Mouse (Mus musculus) MEL (cell line): ENCODE results near the gene Pxt1. TPM values are rescaled to one million over a fixed set of nuclear protein-coding genes. Genes with fewer than 3 reads are reported as not detected.

Experiments
- DNase-seq: peaks from one replicate; pipeline ENCODE4 v3.0.0; 2011; ENCODE audit warnings: low read depth, low spot score
- H3K27ac ChIP-seq: 2 replicates; pipeline ENCODE4 v1.5.1; 2012; ENCODE audit warnings: low read depth, mild to moderate bottlenecking, control low read depth, low read length, moderate library complexity; ENCODE audit not compliant: control insufficient read depth
- H3K27me3 ChIP-seq, 2 experiments: fragments of 150-350 bp in 1 of 2; sonication (generic) in 1 of 2; 2 replicates each; pipeline ENCODE4 v1.6.1; 2012; ENCODE audit warnings: low read length in 2 of 2, mild to moderate bottlenecking in 2 of 2, improper control_type of control experiment in 1 of 2, moderate library complexity in 1 of 2; ENCODE audit not compliant: insufficient read depth in 2 of 2, control insufficient read depth in 1 of 2
- H3K36me3 ChIP-seq, 2 experiments: 2 replicates each; pipeline ENCODE4 v1.6.1; 2012 to 2014; ENCODE audit warnings: low read length in 2 of 2, improper control_type of control experiment in 1 of 2, inconsistent platforms in 1 of 2, mild to moderate bottlenecking in 1 of 2; ENCODE audit not compliant: insufficient read depth in 2 of 2, control insufficient read depth in 1 of 2
- H3K4me1 ChIP-seq, 2 experiments: fragments of 150-350 bp in 1 of 2; sonication (generic) in 1 of 2; 2 replicates each; pipeline ENCODE4 v1.6.1; 2012; ENCODE audit warnings: low read length in 2 of 2, improper control_type of control experiment in 1 of 2, mild to moderate bottlenecking in 1 of 2; ENCODE audit not compliant: insufficient read depth in 2 of 2, control insufficient read depth in 1 of 2
- H3K4me3 ChIP-seq, 2 experiments: fragments of 150-350 bp in 1 of 2; sonication (generic) in 1 of 2; 2 replicates each; pipeline ENCODE4 v1.5.1; 2012; ENCODE audit warnings: low read depth in 2 of 2, low read length in 2 of 2, mild to moderate bottlenecking in 2 of 2, moderate library complexity in 2 of 2, control low read depth in 1 of 2, improper control_type of control experiment in 1 of 2; ENCODE audit not compliant: control insufficient read depth in 1 of 2, insufficient read depth in 1 of 2
- H3K79me2 ChIP-seq: 2 replicates; pipeline ENCODE4 v1.6.1; 2012; ENCODE audit warnings: mild to moderate bottlenecking, low read length, moderate library complexity; ENCODE audit not compliant: control insufficient read depth, poor library complexity, insufficient read depth
- H3K9ac ChIP-seq: 2 replicates; pipeline ENCODE4 v1.6.1; 2012; ENCODE audit warnings: low read depth, mild to moderate bottlenecking, control low read depth, low read length, moderate library complexity; ENCODE audit not compliant: control insufficient read depth, poor library complexity, severe bottlenecking
- H3K9me3 ChIP-seq: fragments of 150-350 bp; sonication (generic); replicated peaks from 2 replicates; pipeline ENCODE4 v1.6.1; 2012; ENCODE audit warnings: mild to moderate bottlenecking, low read length, improper control_type of control experiment, moderate library complexity; ENCODE audit not compliant: insufficient read depth
- CHD1 ChIP-seq: IDR thresholded peaks from 2 replicates; pipeline ENCODE4 v1.6.1; 2012; ENCODE audit warnings: low read depth, mild to moderate bottlenecking, inconsistent platforms, low read length, improper control_type of control experiment
- CHD2 ChIP-seq: IDR thresholded peaks from 2 replicates; pipeline ENCODE4 v1.6.1; 2011; ENCODE audit warnings: low read length, improper control_type of control experiment
- CTCF ChIP-seq, 3 experiments: IDR thresholded peaks in 2 of 3; conservative IDR thresholded peaks in 1 of 3; 2 replicates each; pipeline ENCODE4 v1.5.1; 2011 to 2012; ENCODE audit warnings: low read length in 3 of 3, low read depth in 2 of 3, mild to moderate bottlenecking in 2 of 3, improper control_type of control experiment in 1 of 3, inconsistent platforms in 1 of 3, mixed read lengths in 1 of 3, moderate library complexity in 1 of 3; ENCODE audit not compliant: control insufficient read depth in 1 of 3, insufficient read depth in 1 of 3, poor library complexity in 1 of 3, severe bottlenecking in 1 of 3
- EP300 ChIP-seq, 2 experiments: IDR thresholded peaks; 2 replicates each; pipeline ENCODE4 v1.6.1; 2011; ENCODE audit warnings: improper control_type of control experiment in 2 of 2, low read length in 2 of 2, low read depth in 1 of 2, mild to moderate bottlenecking in 1 of 2
- ETS1 ChIP-seq: IDR thresholded peaks from 2 replicates; pipeline ENCODE4 v1.6.1; 2012; ENCODE audit warnings: low read depth, mild to moderate bottlenecking, inconsistent platforms, low read length, improper control_type of control experiment, moderate library complexity
- GATA1 ChIP-seq: IDR thresholded peaks from 2 replicates; pipeline ENCODE4 v1.6.1; 2011; ENCODE audit warnings: low read depth, low read length, improper control_type of control experiment
- HCFC1 ChIP-seq: IDR thresholded peaks from 2 replicates; pipeline ENCODE4 v1.6.1; 2012; ENCODE audit warnings: low read depth, mild to moderate bottlenecking, inconsistent platforms, low read length, improper control_type of control experiment, moderate library complexity
- JUND ChIP-seq: IDR thresholded peaks from 2 replicates; pipeline ENCODE4 v1.6.1; 2011; ENCODE audit warnings: low read depth, mild to moderate bottlenecking, improper control_type of control experiment, low read length
- KAT2A ChIP-seq: conservative IDR thresholded peaks from 2 replicates; pipeline ENCODE4 v1.6.1; 2012; ENCODE audit warnings: low read depth, low read length, improper control_type of control experiment, inconsistent platforms
- MAX ChIP-seq: IDR thresholded peaks from 2 replicates; pipeline ENCODE4 v1.6.1; 2011; ENCODE audit warnings: low read length, improper control_type of control experiment
- MAZ ChIP-seq: IDR thresholded peaks from 2 replicates; pipeline ENCODE4 v1.6.1; 2012; ENCODE audit warnings: low read depth, mild to moderate bottlenecking, inconsistent platforms, low read length, improper control_type of control experiment
- MEF2A ChIP-seq: IDR thresholded peaks from 2 replicates; pipeline ENCODE4 v1.6.1; 2014; ENCODE audit warnings: low read depth, mild to moderate bottlenecking, inconsistent platforms, low read length, improper control_type of control experiment; ENCODE audit not compliant: poor library complexity, insufficient replicate concordance, severe bottlenecking; ENCODE audit errors: extremely low read depth
- MXI1 ChIP-seq: IDR thresholded peaks from 2 replicates; pipeline ENCODE4 v1.6.1; 2011; ENCODE audit warnings: mild to moderate bottlenecking, low read depth, low read length, improper control_type of control experiment
- MYB ChIP-seq: IDR thresholded peaks from 2 replicates; pipeline ENCODE4 v1.6.1; 2011; ENCODE audit warnings: mild to moderate bottlenecking, low read depth, low read length, improper control_type of control experiment
- MYC ChIP-seq: IDR thresholded peaks from 2 replicates; pipeline ENCODE4 v1.6.1; 2011; ENCODE audit warnings: low read depth, mild to moderate bottlenecking, low read length, improper control_type of control experiment, moderate library complexity
- NELFE ChIP-seq: IDR thresholded peaks from 2 replicates; pipeline ENCODE4 v1.6.1; 2011; ENCODE audit warnings: low read depth, low read length, improper control_type of control experiment
- NRF1 ChIP-seq: IDR thresholded peaks from 2 replicates; pipeline ENCODE4 v1.6.1; 2014; ENCODE audit warnings: low read depth, mild to moderate bottlenecking, inconsistent platforms, low read length, improper control_type of control experiment, moderate library complexity; ENCODE audit not compliant: poor library complexity, insufficient read depth, severe bottlenecking
- SMC3 ChIP-seq: IDR thresholded peaks from 2 replicates; pipeline ENCODE4 v1.6.1; 2011; ENCODE audit warnings: low read depth, low read length, improper control_type of control experiment
- TCF12 ChIP-seq: IDR thresholded peaks from 2 replicates; pipeline ENCODE4 v1.6.1; 2014; ENCODE audit warnings: low read depth, mild to moderate bottlenecking, inconsistent platforms, low read length, improper control_type of control experiment, moderate library complexity
- UBTF ChIP-seq: IDR thresholded peaks from 2 replicates; pipeline ENCODE4 v1.6.1; 2012; ENCODE audit warnings: low read depth, mild to moderate bottlenecking, inconsistent platforms, low read length, improper control_type of control experiment, moderate library complexity, borderline replicate concordance; ENCODE audit not compliant: insufficient read depth
- USF1 ChIP-seq: IDR thresholded peaks from 2 replicates; pipeline ENCODE4 v1.6.1; 2014; ENCODE audit warnings: low read depth, mild to moderate bottlenecking, inconsistent platforms, low read length, improper control_type of control experiment, moderate library complexity
- USF2 ChIP-seq, 2 experiments: IDR thresholded peaks; 2 replicates each; pipeline ENCODE4 v1.6.1; 2011 to 2012; ENCODE audit warnings: improper control_type of control experiment in 2 of 2, low read length in 2 of 2, borderline replicate concordance in 1 of 2, inconsistent platforms in 1 of 2, low read depth in 1 of 2, mild to moderate bottlenecking in 1 of 2; ENCODE audit not compliant: insufficient read depth in 1 of 2
- ZC3H11A ChIP-seq: IDR thresholded peaks from 2 replicates; pipeline ENCODE4 v1.6.1; 2012; ENCODE audit warnings: low read depth, mild to moderate bottlenecking, inconsistent platforms, low read length, improper control_type of control experiment
- ZMIZ1 ChIP-seq: IDR thresholded peaks from 2 replicates; pipeline ENCODE4 v1.6.1; 2012; ENCODE audit warnings: low read depth, mild to moderate bottlenecking, inconsistent platforms, low read length, improper control_type of control experiment, moderate library complexity
- polyA plus RNA-seq, 2 experiments: library from polyadenylated mRNA; stranded (reverse) in 1 of 2; unstranded in 1 of 2; fragments of >175 nt in 1 of 2; fragments of >200 nt in 1 of 2; gene quantifications; 2 replicates each; pipeline versions ENCODE4 v1.2.1 to v1.2.4; 2012; ENCODE audit warnings: low replicate concordance in 2 of 2, low read depth in 1 of 2; ENCODE audit not compliant: insufficient read length in 2 of 2, insufficient read depth in 1 of 2, missing spikeins in 1 of 2
- total RNA-seq: library from RNA; depleted of rRNA; stranded (reverse); fragments of 300-350 nt; gene quantifications from 2 replicates; pipeline ENCODE4 v1.2.3, GENCODE M21; 2012

Gene Pxt1
- total and polyA plus RNA-seq, 3 experiments, result not detected

DNA sequence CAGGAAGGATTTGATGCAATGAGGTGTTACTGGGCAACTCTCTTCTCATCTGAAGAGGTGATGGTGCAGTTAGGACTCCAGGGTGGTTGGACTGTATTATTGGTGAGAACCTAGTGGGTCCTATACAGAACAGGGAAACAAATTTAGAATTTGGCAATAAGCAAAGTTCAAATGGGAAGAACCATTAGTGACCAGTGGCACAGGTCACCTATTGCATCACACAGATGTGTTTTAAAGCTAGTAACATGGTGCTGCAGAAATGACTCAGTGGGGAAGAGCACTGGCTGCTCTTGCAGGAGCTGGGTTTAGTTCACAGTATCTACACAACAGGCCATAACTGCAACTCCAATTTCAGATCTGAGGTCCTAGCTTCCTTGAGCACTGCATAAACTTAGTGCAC lies 26.5 kb upstream of the Pxt1 start:
- H3K27me3 ChIP-seq, result no peaks in the 10 kb centered on the region
- H3K9me3 ChIP-seq, result no peaks in the 10 kb centered on the region
- H3K4me3 ChIP-seq, result no peak overlapping the region
- H3K4me1 ChIP-seq, result peaks cover 2 to 8% of the 10 kb centered on the region in 2 experiments; a peak in 3 of 4 replicates
- no peaks in the 10 kb centered on the region for H3K79me2 ChIP-seq
- H3K9ac ChIP-seq, result no peak overlapping the region
- H3K27ac ChIP-seq, result no peak overlapping the region
- TF ChIP-seq CHD2 (no peak), KAT2A (no peak), USF2 (IDR thresholded peaks at IDR 0.05; ENCODE audit: borderline replicate concordance in 1 of 2, insufficient read depth in 1 of 2, low read depth in 1 of 2, low read length in 2 of 2) (no peak)
- TF ChIP-seq, all 39 proteins: peak for 0
- H3K36me3 ChIP-seq, result peaks cover 2 to 8% of the 10 kb centered on the region in 2 experiments
- no peak for DNase-seq

DNA sequence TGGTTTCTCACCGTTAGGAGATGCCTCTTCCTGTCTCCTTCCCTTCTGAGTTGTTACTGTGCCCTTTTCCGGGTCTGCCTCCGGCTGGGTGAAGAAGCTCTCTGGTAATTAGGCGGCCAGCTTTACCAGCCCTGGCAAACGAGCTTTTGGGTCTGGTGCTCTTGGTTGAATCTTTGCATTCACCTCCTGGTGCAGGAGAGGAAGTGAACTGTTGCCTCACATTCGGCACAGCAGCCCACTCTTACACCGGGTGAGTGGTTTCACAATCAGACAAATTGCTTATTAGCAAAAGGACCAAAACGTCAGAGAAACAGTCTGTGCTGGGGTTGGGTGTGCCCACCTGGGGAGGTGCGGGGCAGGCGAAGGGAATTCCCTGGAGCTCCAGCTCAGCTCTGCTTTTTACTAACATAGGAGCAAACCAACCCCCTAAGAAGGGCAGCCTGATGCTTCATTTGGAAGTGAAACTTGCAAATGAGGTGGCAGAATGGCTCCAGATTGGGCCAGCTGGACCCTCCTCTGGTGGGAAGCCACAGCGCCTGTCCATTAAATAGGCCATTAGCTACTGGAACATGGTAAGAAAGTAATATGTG lies 23.5 kb upstream of the Pxt1 start:
- DNase-seq, result no peak

DNA sequence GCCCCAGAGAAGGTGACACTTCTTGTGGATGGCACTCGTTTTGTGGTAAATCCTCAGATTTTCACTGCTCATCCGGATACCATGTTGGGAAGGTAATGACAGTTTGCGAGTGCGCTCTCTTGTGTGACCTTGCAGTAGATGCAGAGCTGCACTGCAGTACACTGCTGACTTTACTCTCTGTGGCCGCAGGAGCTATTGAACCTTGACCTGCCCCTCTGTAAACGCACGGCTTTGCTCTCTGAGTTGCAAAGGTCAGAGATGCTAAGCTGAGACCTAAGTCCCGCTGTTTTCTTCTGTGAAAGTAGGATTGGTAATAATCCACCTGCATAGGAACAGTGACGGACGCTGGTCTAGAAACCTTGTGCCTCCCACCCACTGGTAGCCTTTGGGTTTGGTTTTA lies 18.0 kb upstream of the Pxt1 start:
- no peaks in the 10 kb centered on the region for H3K9me3 ChIP-seq
- no peak for DNase-seq
- TF ChIP-seq USF1 (no peak), JUND (no peak), MAX (no peak), MYB (no peak), UBTF (no peak), CHD1 (no peak), CHD2 (no peak), USF2 (IDR thresholded peaks at IDR 0.05; ENCODE audit: borderline replicate concordance in 1 of 2, insufficient read depth in 1 of 2, low read depth in 1 of 2, low read length in 2 of 2) (no peak), ETS1 (no peak), HCFC1 (no peak), MXI1 (no peak), TCF12 (no peak), NELFE (no peak), MYC (no peak), ZC3H11A (no peak), GATA1 (no peak), MAZ (no peak), EP300 (IDR thresholded peaks at IDR 0.05; ENCODE audit: low read depth in 1 of 2, low read length in 2 of 2) (no peak)
- no peak overlapping the region for H3K27ac ChIP-seq
- H3K79me2 ChIP-seq, result peaks cover 12% of the 10 kb centered on the region
- H3K36me3 ChIP-seq, result peaks cover 0 to 5% of the 10 kb centered on the region in 2 experiments; a peak in 2 of 4 replicates
- H3K4me1 ChIP-seq, result no peaks in the 10 kb centered on the region
- H3K4me3 ChIP-seq, result no peak overlapping the region
- H3K27me3 ChIP-seq, result no peaks in the 10 kb centered on the region
- no peak overlapping the region for H3K9ac ChIP-seq

More for the DNA sequence above, 23.5 kb upstream of the Pxt1 start:
- Histone ChIP-seq H3K9ac (no peak overlapping the region), H3K79me2 (no peaks in the 10 kb centered on the region), H3K27ac (no peak overlapping the region), H3K27me3 (no peaks in the 10 kb centered on the region), H3K36me3 (peaks cover 4 to 8% of the 10 kb centered on the region in 2 experiments), H3K9me3 (no peaks in the 10 kb centered on the region), H3K4me3 (no peak overlapping the region), H3K4me1 (peaks cover 2 to 8% of the 10 kb centered on the region in 2 experiments; a peak in 3 of 4 replicates)
- no peak for TF ChIP-seq EP300 (IDR thresholded peaks at IDR 0.05; ENCODE audit: low read depth in 1 of 2, low read length in 2 of 2)
- no peak for TF ChIP-seq MAX
- TF ChIP-seq MAZ, result no peak
- TF ChIP-seq MEF2A, result no peak
- TF ChIP-seq MYB, result no peak
- TF ChIP-seq ZMIZ1, result no peak
- TF ChIP-seq GATA1, result no peak
- no peak for TF ChIP-seq CTCF (IDR thresholded peaks at IDR 0.05 in 2 of 3, conservative IDR thresholded peaks at IDR 0.05 in 1 of 3; ENCODE audit: control insufficient read depth in 1 of 3, insufficient read depth in 1 of 3, low read depth in 2 of 3, low read length in 3 of 3, poor library complexity in 1 of 3, severe bottlenecking in 1 of 3)
- TF ChIP-seq NRF1, result no peak
- no peak for TF ChIP-seq SMC3
